Mouse (Mus musculus): ENCODE results near the gene D630003M21Rik. TPM values are rescaled to one million over a fixed set of nuclear protein-coding genes. Genes with fewer than 3 reads are reported as not detected.

Gene D630003M21Rik
- total RNA-seq (2021), result 1 to 10 TPM; 4.2 to 4.7 TPM
- long read RNA-seq, experiment 1, partial matches to known transcripts, result 0 of 5 reads
- long read RNA-seq, experiment 1, other reads (novel, unspliced or antisense), result 2 of 5 reads
- long read RNA-seq, experiment 2, partial matches to known transcripts, result 1 of 5 reads
- long read RNA-seq, experiment 2, other reads (novel, unspliced or antisense), result 1 of 5 reads

- peak; percentile 31 for DNase-seq
Observed at GRCm38 (mm10) chr2:158228670-158229502, at the start of gene D630003M21Rik. Gene D630003M21Rik, minus strand, starts transcription at chr2:158229222.

- no peak for DNase-seq
Observed at GRCm38 (mm10) chr2:158276878-158277277, 47.9 kb upstream of the D630003M21Rik start.

GRCm38 (mm10) chr2:158276451-158276850 is 47.4 kb upstream of the D630003M21Rik start:
- DNase-seq, result no peak

- DNase-seq, result no peak
Observed at GRCm38 (mm10) chr2:158275811-158276210, 46.8 kb upstream of the D630003M21Rik start.

- DNase-seq, result no peak
Observed at GRCm38 (mm10) chr2:158275349-158275748, 46.3 kb upstream of the D630003M21Rik start.

- no peak for DNase-seq
Observed at GRCm38 (mm10) chr2:158273646-158274045, 44.6 kb upstream of the D630003M21Rik start.

- no peak for DNase-seq
Observed at GRCm38 (mm10) chr2:158270017-158270416, 41.0 kb upstream of the D630003M21Rik start.

GRCm38 (mm10) chr2:158264877-158265276 is 35.9 kb upstream of the D630003M21Rik start:
- no peak for DNase-seq

- DNase-seq, result no peak
Observed at GRCm38 (mm10) chr2:158259498-158259897, 30.5 kb upstream of the D630003M21Rik start.

GRCm38 (mm10) chr2:158258781-158259180 is 29.8 kb upstream of the D630003M21Rik start:
- peak; percentile 73 for DNase-seq

- no peak for DNase-seq
Observed at GRCm38 (mm10) chr2:158258005-158258418, 29.0 kb upstream of the D630003M21Rik start, which contains the start of gene Bpi. Gene Bpi, plus strand, starts transcription at chr2:158258094.

- DNase-seq, result no peak
Observed at GRCm38 (mm10) chr2:158256894-158257293, 27.9 kb upstream of the D630003M21Rik start.

- no peak for DNase-seq
Observed at GRCm38 (mm10) chr2:158253806-158254205, 24.8 kb upstream of the D630003M21Rik start.

- DNase-seq, result no peak
Observed at GRCm38 (mm10) chr2:158250558-158250957, 21.5 kb upstream of the D630003M21Rik start.

GRCm38 (mm10) chr2:158248318-158248717 is 19.3 kb upstream of the D630003M21Rik start:
- DNase-seq, result peak; percentile 68

GRCm38 (mm10) chr2:158247852-158248251 is 18.8 kb upstream of the D630003M21Rik start:
- no peak for DNase-seq

- DNase-seq, result no peak
Observed at GRCm38 (mm10) chr2:158245072-158245817, 16.2 kb upstream of the D630003M21Rik start.

- peak; percentile 37 for DNase-seq
Observed at GRCm38 (mm10) chr2:158243129-158243870, 14.3 kb upstream of the D630003M21Rik start.

- peak; percentile 41 for DNase-seq
Observed at GRCm38 (mm10) chr2:158242170-158242896, 13.3 kb upstream of the D630003M21Rik start.

GRCm38 (mm10) chr2:158241126-158241738 is 12.2 kb upstream of the D630003M21Rik start:
- DNase-seq, result no peak

GRCm38 (mm10) chr2:158238101-158238500 is 9.1 kb upstream of the D630003M21Rik start:
- DNase-seq, result no peak

Measured in gastrocnemius, postnatal 10 days (tissue).